Mouse (Mus musculus): Measurements from ENCODE around the gene Slc34a3. TPM values are rescaled to one million over a fixed set of nuclear protein-coding genes. Genes with fewer than 3 reads are reported as not detected.

Slc34a3 gene
- polyA plus RNA-seq, 1 experiment from 2014 or later, result 0.14 TPM

- Histone ChIP-seq H3K9me3 (ENCODE audit: control insufficient read depth, low read depth, low read length) (no peaks in the 10 kb centered on the region), H3K9ac (replicated peaks; ENCODE audit: low read depth, low read length) (no peak overlapping the region), H3K4me1 (ENCODE audit: control insufficient read depth, insufficient read depth, low read length) (peaks cover 14% of the 10 kb centered on the region; the same call in 1 of the 2 replicates), H3K36me3 (ENCODE audit: control insufficient read depth, insufficient read depth, low read length) (peaks cover 6% of the 10 kb centered on the region; the same call in 1 of the 2 replicates), H3K4me2 (replicated peaks; ENCODE audit: low read depth, low read length) (no peak overlapping the region), H3K27me3 (ENCODE audit: control insufficient read depth, insufficient read depth, low read length) (0 out of 2 replicates have a peak, but pooled peaks cover 11% of the 10 kb centered on the region), H3K4me3 (ENCODE audit: low read depth, low read length) (no peak overlapping the region), H3K27ac (ENCODE audit: low read length) (no peak overlapping the region)
- WGBS, result 73% methylated on average over 8 of the region's 8 CpGs
- ATAC-seq (ENCODE audit: insufficient number of reproducible peaks, insufficient read depth, low FRiP score, low read depth), result no peak
Measured at GRCm38 (mm10) chr2:25243342-25243741, 9.2 kb upstream of the Slc34a3 start.

- whole genome bisulfite sequencing, result 0% methylated on average over 26 of the region's 59 CpGs
- H3K36me3 ChIP-seq (ENCODE audit: control insufficient read depth, insufficient read depth, low read length), result no peaks in the 10 kb centered on the region; the same call in 1 of the 2 replicates
- no peak within 1 kb of the TSS for H3K27ac ChIP-seq (ENCODE audit: low read length)
- H3K4me2 ChIP-seq (replicated peaks; ENCODE audit: low read depth, low read length), result peak within 1 kb of the TSS; percentile 97
- ATAC-seq (ENCODE audit: insufficient number of reproducible peaks, insufficient read depth, low FRiP score, low read depth), result no peak
- H3K9me3 ChIP-seq (ENCODE audit: control insufficient read depth, low read depth, low read length), result no peaks in the 10 kb centered on the region
- H3K4me3 ChIP-seq (ENCODE audit: low read depth, low read length), result peak within 1 kb of the TSS; percentile 41
- H3K4me1 ChIP-seq (ENCODE audit: control insufficient read depth, insufficient read depth, low read length), result peaks cover 14% of the 10 kb centered on the region; the same call in 1 of the 2 replicates
- peak within 1 kb of the TSS; percentile 50 for H3K9ac ChIP-seq (replicated peaks; ENCODE audit: low read depth, low read length)
- H3K27me3 ChIP-seq (ENCODE audit: control insufficient read depth, insufficient read depth, low read length), result 0 out of 2 replicates have a peak, but pooled peaks cover 11% of the 10 kb centered on the region
Measured at GRCm38 (mm10) chr2:25242101-25242506, 7.9 kb upstream of the Slc34a3 start, which contains the start of the genes Rnf208 and Cysrt1. Rnf208 (plus strand) TSS chr2:25242255. Cysrt1 (minus strand) TSS chr2:25242452.

GRCm38 (mm10) chr2:25241438-25241775 lies 7.2 kb upstream of the Slc34a3 start:
- Histone ChIP-seq H3K27me3 (ENCODE audit: control insufficient read depth, insufficient read depth, low read length) (0 out of 2 replicates have a peak, but pooled peaks cover 11% of the 10 kb centered on the region), H3K9me3 (ENCODE audit: control insufficient read depth, low read depth, low read length) (no peaks in the 10 kb centered on the region), H3K9ac (replicated peaks; ENCODE audit: low read depth, low read length) (no peak overlapping the region), H3K4me3 (ENCODE audit: low read depth, low read length) (peak overlapping the region; percentile 41), H3K4me1 (ENCODE audit: control insufficient read depth, insufficient read depth, low read length) (peaks cover 18% of the 10 kb centered on the region; the same call in 1 of the 2 replicates), H3K36me3 (ENCODE audit: control insufficient read depth, insufficient read depth, low read length) (no peaks in the 10 kb centered on the region; the same call in 1 of the 2 replicates), H3K4me2 (replicated peaks; ENCODE audit: low read depth, low read length) (peak overlapping the region; percentile 97), H3K27ac (ENCODE audit: low read length) (no peak overlapping the region)
- no peak for ATAC-seq (ENCODE audit: insufficient number of reproducible peaks, insufficient read depth, low FRiP score, low read depth)
- WGBS, result 21% methylated on average over 6 of the region's 6 CpGs

GRCm38 (mm10) chr2:25240723-25241437 lies 6.7 kb upstream of the Slc34a3 start:
- WGBS, result 2% methylated on average over 29 of the region's 29 CpGs
- Histone ChIP-seq H3K4me2 (replicated peaks; ENCODE audit: low read depth, low read length) (peak overlapping the region; percentile 97), H3K27ac (ENCODE audit: low read length) (peak overlapping the region; percentile 58; the same call in 1 of the 2 replicates), H3K4me1 (ENCODE audit: control insufficient read depth, insufficient read depth, low read length) (peaks cover 18% of the 10 kb centered on the region; the same call in 1 of the 2 replicates), H3K27me3 (ENCODE audit: control insufficient read depth, insufficient read depth, low read length) (0 out of 2 replicates have a peak, but pooled peaks cover 11% of the 10 kb centered on the region), H3K9me3 (ENCODE audit: control insufficient read depth, low read depth, low read length) (no peaks in the 10 kb centered on the region), H3K4me3 (ENCODE audit: low read depth, low read length) (peak overlapping the region; percentile 29), H3K9ac (replicated peaks; ENCODE audit: low read depth, low read length) (no peak overlapping the region), H3K36me3 (ENCODE audit: control insufficient read depth, insufficient read depth, low read length) (no peaks in the 10 kb centered on the region)
- peak; percentile 88 for ATAC-seq (ENCODE audit: insufficient number of reproducible peaks, insufficient read depth, low FRiP score, low read depth)

GRCm38 (mm10) chr2:25240310-25240709 lies 6.1 kb upstream of the Slc34a3 start:
- Histone ChIP-seq H3K36me3 (ENCODE audit: control insufficient read depth, insufficient read depth, low read length) (no peaks in the 10 kb centered on the region), H3K4me1 (ENCODE audit: control insufficient read depth, insufficient read depth, low read length) (peaks cover 18% of the 10 kb centered on the region; the same call in 1 of the 2 replicates), H3K4me3 (ENCODE audit: low read depth, low read length) (peak overlapping the region; percentile 29), H3K27ac (ENCODE audit: low read length) (peak overlapping the region; percentile 58; the same call in 1 of the 2 replicates), H3K4me2 (replicated peaks; ENCODE audit: low read depth, low read length) (peak overlapping the region; percentile 97), H3K9me3 (ENCODE audit: control insufficient read depth, low read depth, low read length) (no peaks in the 10 kb centered on the region), H3K27me3 (ENCODE audit: control insufficient read depth, insufficient read depth, low read length) (0 out of 2 replicates have a peak, but pooled peaks cover 11% of the 10 kb centered on the region), H3K9ac (replicated peaks; ENCODE audit: low read depth, low read length) (no peak overlapping the region)
- 49% methylated on average over 8 of the region's 8 CpGs for WGBS
- ATAC-seq (ENCODE audit: insufficient number of reproducible peaks, insufficient read depth, low FRiP score, low read depth), result peak; percentile 5; the same call in 1 of the 2 replicates

- no peak for ATAC-seq (ENCODE audit: insufficient number of reproducible peaks, insufficient read depth, low FRiP score, low read depth)
Measured at GRCm38 (mm10) chr2:25239766-25240165, 5.6 kb upstream of the Slc34a3 start.

GRCm38 (mm10) chr2:25238106-25238505 lies 3.9 kb upstream of the Slc34a3 start:
- H3K9me3 ChIP-seq (ENCODE audit: control insufficient read depth, low read depth, low read length), result no peaks in the 10 kb centered on the region
- peaks cover 18% of the 10 kb centered on the region; the same call in 1 of the 2 replicates for H3K4me1 ChIP-seq (ENCODE audit: control insufficient read depth, insufficient read depth, low read length)
- H3K36me3 ChIP-seq (ENCODE audit: control insufficient read depth, insufficient read depth, low read length), result no peaks in the 10 kb centered on the region
- 0 out of 2 replicates have a peak, but pooled peaks cover 11% of the 10 kb centered on the region for H3K27me3 ChIP-seq (ENCODE audit: control insufficient read depth, insufficient read depth, low read length)
- H3K9ac ChIP-seq (replicated peaks; ENCODE audit: low read depth, low read length), result no peak overlapping the region
- ATAC-seq (ENCODE audit: insufficient number of reproducible peaks, insufficient read depth, low FRiP score, low read depth), result no peak
- H3K4me3 ChIP-seq (ENCODE audit: low read depth, low read length), result no peak overlapping the region
- H3K4me2 ChIP-seq (replicated peaks; ENCODE audit: low read depth, low read length), result no peak overlapping the region
- no peak overlapping the region for H3K27ac ChIP-seq (ENCODE audit: low read length)

More at GRCm38 (mm10) chr2:25239766-25240165, 5.6 kb upstream of the Slc34a3 start:
- peaks cover 18% of the 10 kb centered on the region; the same call in 1 of the 2 replicates for H3K4me1 ChIP-seq (ENCODE audit: control insufficient read depth, insufficient read depth, low read length)
- whole genome bisulfite sequencing, result 96% methylated on average over 3 of the region's 3 CpGs
- H3K9me3 ChIP-seq (ENCODE audit: control insufficient read depth, low read depth, low read length), result no peaks in the 10 kb centered on the region
- H3K9ac ChIP-seq (replicated peaks; ENCODE audit: low read depth, low read length), result no peak overlapping the region
- H3K4me3 ChIP-seq (ENCODE audit: low read depth, low read length), result no peak overlapping the region
- H3K27me3 ChIP-seq (ENCODE audit: control insufficient read depth, insufficient read depth, low read length), result 0 out of 2 replicates have a peak, but pooled peaks cover 11% of the 10 kb centered on the region
- no peak overlapping the region for H3K4me2 ChIP-seq (replicated peaks; ENCODE audit: low read depth, low read length)
- no peaks in the 10 kb centered on the region for H3K36me3 ChIP-seq (ENCODE audit: control insufficient read depth, insufficient read depth, low read length)
- H3K27ac ChIP-seq (ENCODE audit: low read length), result no peak overlapping the region

- Histone ChIP-seq H3K36me3 (ENCODE audit: control insufficient read depth, insufficient read depth, low read length) (no peaks in the 10 kb centered on the region), H3K4me1 (ENCODE audit: control insufficient read depth, insufficient read depth, low read length) (peaks cover 18% of the 10 kb centered on the region; the same call in 1 of the 2 replicates), H3K27me3 (ENCODE audit: control insufficient read depth, insufficient read depth, low read length) (0 out of 2 replicates have a peak, but pooled peaks cover 8% of the 10 kb centered on the region), H3K9me3 (ENCODE audit: control insufficient read depth, low read depth, low read length) (no peaks in the 10 kb centered on the region), H3K4me3 (ENCODE audit: low read depth, low read length) (no peak overlapping the region), H3K9ac (replicated peaks; ENCODE audit: low read depth, low read length) (no peak overlapping the region), H3K27ac (ENCODE audit: low read length) (no peak overlapping the region), H3K4me2 (replicated peaks; ENCODE audit: low read depth, low read length) (no peak overlapping the region)
- 60% methylated on average over 4 of the region's 4 CpGs for WGBS
- no peak for ATAC-seq (ENCODE audit: insufficient number of reproducible peaks, insufficient read depth, low FRiP score, low read depth)
Measured at GRCm38 (mm10) chr2:25237522-25237921, 3.4 kb upstream of the Slc34a3 start.
